Mouse (Mus musculus) midbrain, postnatal 0 days (tissue): ENCODE measurements around the gene Celsr1. TPM values are rescaled to one million over a fixed set of nuclear protein-coding genes. Genes with fewer than 3 reads are reported as not detected.

Experiments used
- ATAC-seq: fragments of 200-750 bp; cut with Nextera tagmentation; 2 replicates; pipeline ENCODE4 v1.8.0; 2017; ENCODE audit warnings: moderate number of reproducible peaks, mild to moderate bottlenecking, moderate TSS enrichment, moderate library complexity; ENCODE audit not compliant: low FRiP score
- DNase-seq: peaks from one replicate; pipeline ENCODE4 v3.0.0-alpha.2; 2015; ENCODE audit warnings: low spot score
- H3K27ac ChIP-seq: fragments of 300-500 bp; sonication (generic); 2 replicates; pipeline ENCODE4 v1.5.1; 2014; ENCODE audit warnings: low read depth, mild to moderate bottlenecking, low read length, mixed read lengths
- H3K27me3 ChIP-seq: fragments of 300-500 bp; sonication (generic); 2 replicates; pipeline ENCODE4 v1.6.1; 2014; ENCODE audit warnings: low read length, control low read depth, mixed read lengths; ENCODE audit not compliant: insufficient read depth
- H3K36me3 ChIP-seq: fragments of 300-500 bp; sonication (generic); 2 replicates; pipeline ENCODE4 v1.6.1; 2014; ENCODE audit warnings: low read length, control low read depth, mixed read lengths; ENCODE audit not compliant: insufficient read depth
- H3K4me1 ChIP-seq: fragments of 300-500 bp; sonication (generic); 2 replicates; pipeline ENCODE4 v1.6.1; 2014; ENCODE audit warnings: mild to moderate bottlenecking, control low read depth, antibody characterized with exemption, low read length, mixed read lengths; ENCODE audit not compliant: insufficient read depth
- H3K4me2 ChIP-seq: fragments of 300-500 bp; sonication (generic); 2 replicates; pipeline ENCODE4 v1.6.1; 2014; ENCODE audit warnings: low read depth, mild to moderate bottlenecking, low read length, mixed read lengths; ENCODE audit not compliant: poor library complexity, severe bottlenecking
- H3K4me3 ChIP-seq: fragments of 300-500 bp; sonication (generic); 2 replicates; pipeline ENCODE4 v1.5.1; 2014; ENCODE audit warnings: low read depth, mild to moderate bottlenecking, low read length, moderate library complexity
- H3K9ac ChIP-seq: fragments of 300-500 bp; sonication (generic); replicated peaks from 2 replicates; pipeline ENCODE4 v1.6.1; 2014; ENCODE audit warnings: mild to moderate bottlenecking, low read length, moderate library complexity, mixed read lengths; ENCODE audit not compliant: poor library complexity, severe bottlenecking
- H3K9me3 ChIP-seq: fragments of 300-500 bp; sonication (generic); 2 replicates; pipeline ENCODE4 v1.6.1; 2016; ENCODE audit warnings: low read length, control low read depth
- CTCF ChIP-seq: IDR thresholded peaks from 2 replicates; pipeline ENCODE4 v1.5.1; 2016; ENCODE audit warnings: antibody characterized with exemption, mild to moderate bottlenecking
- WGBS: fragments of 180-500 bp; shearing (Covaris S2); extraction: QIAGEN DNeasy Blood & Tissue Kit; methylation state at CpG from one replicate; pipeline ENCODE4 v1.1.7; 2014; 5-methylcytosine and 5-hydroxymethylcytosine counted together
- polyA plus RNA-seq: library from polyadenylated mRNA; unstranded; fragments of >200 nt; fragmentation: Nextera tagmentation; extraction: Ambion mirVana; gene quantifications from 2 replicates; pipeline ENCODE4 v1.2.1, GENCODE M21; 2015
- total RNA-seq: library from RNA; depleted of rRNA; stranded (reverse); fragments of >200 nt; gene quantifications from 2 replicates; pipeline ENCODE4 v1.2.3, GENCODE M21; 2014

Celsr1 gene
- total and polyA plus RNA-seq, 2 experiments from 2014 or later: 0.79 to 15.0 TPM

DNA sequence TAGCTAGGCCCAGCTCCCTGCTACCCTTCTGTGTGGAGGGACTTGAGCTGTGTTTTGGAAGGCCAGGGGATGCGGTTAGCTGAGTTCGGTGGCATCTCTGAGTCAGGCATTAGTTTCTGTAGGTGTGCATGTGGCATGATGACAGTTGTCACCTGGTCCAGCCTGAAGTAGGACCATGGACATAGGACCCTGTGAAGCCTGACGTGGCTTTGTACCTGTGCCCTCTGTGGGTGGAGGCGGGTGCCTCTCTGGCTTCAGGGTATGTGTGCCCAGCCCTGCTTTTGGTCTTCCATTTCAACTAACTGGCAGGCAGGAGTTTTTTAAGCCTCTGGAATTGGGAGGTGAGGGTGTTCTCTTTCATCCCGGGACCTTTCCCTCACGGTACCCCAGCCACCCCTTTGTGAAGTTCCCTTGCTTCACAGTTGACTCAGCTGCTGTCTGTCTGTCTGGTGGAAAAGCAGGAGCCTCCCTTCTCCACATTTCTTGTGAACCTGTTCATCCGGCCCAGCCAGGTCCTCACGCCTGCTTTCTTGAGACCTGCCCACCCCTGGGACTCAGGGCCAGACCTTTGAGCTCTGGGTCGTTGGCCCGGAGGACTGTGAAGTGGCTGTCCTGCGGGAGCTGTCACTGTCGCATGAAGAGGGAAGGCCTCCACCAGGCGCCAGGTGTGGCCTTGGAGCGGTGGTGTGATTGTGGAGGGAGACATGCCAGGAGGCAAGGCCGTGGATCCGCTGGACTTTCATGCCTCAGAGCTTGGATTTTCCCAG is 40.8 kb upstream of the Celsr1 start:
- no peak overlapping the region for H3K9ac ChIP-seq
- H3K4me2 ChIP-seq: no peak overlapping the region
- no peaks in the 10 kb centered on the region for H3K27me3 ChIP-seq
- ATAC-seq (no peak), DNase-seq (no peak)
- peaks cover 2% of the 10 kb centered on the region; the same call in 1 of the 2 replicates for H3K4me1 ChIP-seq
- WGBS: 92% methylated on average over 16 of the region's 16 CpGs
- H3K9me3 ChIP-seq: no peaks in the 10 kb centered on the region
- no peak for TF ChIP-seq CTCF
- no peak overlapping the region for H3K4me3 ChIP-seq
- no peaks in the 10 kb centered on the region for H3K36me3 ChIP-seq
- no peak overlapping the region for H3K27ac ChIP-seq

- ATAC-seq: no peak
- no peaks in the 10 kb centered on the region for H3K9me3 ChIP-seq
- H3K27ac ChIP-seq: peak overlapping the region; percentile 27; the same call in 1 of the 2 replicates
- H3K9ac ChIP-seq: no peak overlapping the region
- no peak overlapping the region for H3K4me3 ChIP-seq
- TF ChIP-seq CTCF: no peak
- DNase-seq: no peak
- H3K4me2 ChIP-seq: no peak overlapping the region
- H3K27me3 ChIP-seq: no peaks in the 10 kb centered on the region
- H3K4me1 ChIP-seq: no peaks in the 10 kb centered on the region; the same call in 1 of the 2 replicates
- WGBS: 64% methylated on average over 1 of the region's 1 CpGs
- H3K36me3 ChIP-seq: no peaks in the 10 kb centered on the region
These were observed 37.6 kb upstream of the Celsr1 start for GRCm38 (mm10) chr15:86071166-86071565.

- no peak for TF ChIP-seq CTCF
These were observed 36.8 kb upstream of the Celsr1 start for GRCm38 (mm10) chr15:86070368-86070767.

DNA sequence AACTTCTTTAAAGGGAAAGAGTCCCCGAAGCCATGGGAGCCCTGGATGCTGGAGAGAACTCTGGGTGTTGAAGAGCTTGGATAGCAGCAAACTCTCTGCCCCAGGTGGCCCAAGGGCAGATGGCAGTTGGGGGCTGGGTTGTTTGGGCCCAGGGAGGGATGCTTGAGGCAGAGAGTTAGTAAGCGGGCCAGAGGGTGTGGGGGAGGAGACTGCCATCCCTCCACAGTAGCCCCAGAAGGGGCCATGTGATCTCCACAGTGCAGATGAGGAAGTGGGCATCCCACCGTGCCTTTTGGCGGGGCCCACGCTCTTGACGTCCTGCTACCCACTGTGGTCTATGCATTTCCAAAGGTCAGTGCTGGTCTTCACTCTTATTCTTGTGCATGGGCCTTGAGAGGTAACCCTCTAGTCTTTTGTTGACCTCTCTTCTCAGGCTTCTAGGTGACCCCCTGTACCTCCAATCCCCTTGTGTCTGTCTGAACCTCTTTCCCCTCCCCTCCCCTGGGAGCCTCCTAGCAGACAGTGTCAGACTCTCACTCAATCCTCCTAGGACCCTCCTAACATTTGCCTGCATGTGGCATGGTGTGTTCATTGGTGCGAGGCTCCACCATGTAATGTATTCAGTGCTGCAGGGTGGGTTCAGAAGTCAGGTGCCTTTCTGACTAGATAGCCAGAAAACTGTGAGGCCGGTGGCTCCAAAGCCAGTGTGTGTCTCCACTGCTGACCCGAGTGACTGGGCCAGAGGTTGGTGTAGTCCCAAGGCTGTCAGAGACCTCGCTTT is 35.6 kb upstream of the Celsr1 start:
- no peaks in the 10 kb centered on the region for H3K36me3 ChIP-seq
- no peak overlapping the region for H3K4me3 ChIP-seq

More at GRCm38 (mm10) chr15:86070368-86070767, 36.8 kb upstream of the Celsr1 start:
- no peak overlapping the region for H3K4me3 ChIP-seq
- ATAC-seq (no peak), DNase-seq (peak; percentile 32)
- H3K27ac ChIP-seq: peak overlapping the region; percentile 40; the same call in 1 of the 2 replicates
- no peaks in the 10 kb centered on the region for H3K9me3 ChIP-seq
- no peak overlapping the region for H3K4me2 ChIP-seq
- no peaks in the 10 kb centered on the region for H3K27me3 ChIP-seq
- H3K36me3 ChIP-seq: no peaks in the 10 kb centered on the region
- no peaks in the 10 kb centered on the region; the same call in 1 of the 2 replicates for H3K4me1 ChIP-seq
- WGBS: 42% methylated on average over 11 of the region's 11 CpGs
- H3K9ac ChIP-seq: no peak overlapping the region

DNA sequence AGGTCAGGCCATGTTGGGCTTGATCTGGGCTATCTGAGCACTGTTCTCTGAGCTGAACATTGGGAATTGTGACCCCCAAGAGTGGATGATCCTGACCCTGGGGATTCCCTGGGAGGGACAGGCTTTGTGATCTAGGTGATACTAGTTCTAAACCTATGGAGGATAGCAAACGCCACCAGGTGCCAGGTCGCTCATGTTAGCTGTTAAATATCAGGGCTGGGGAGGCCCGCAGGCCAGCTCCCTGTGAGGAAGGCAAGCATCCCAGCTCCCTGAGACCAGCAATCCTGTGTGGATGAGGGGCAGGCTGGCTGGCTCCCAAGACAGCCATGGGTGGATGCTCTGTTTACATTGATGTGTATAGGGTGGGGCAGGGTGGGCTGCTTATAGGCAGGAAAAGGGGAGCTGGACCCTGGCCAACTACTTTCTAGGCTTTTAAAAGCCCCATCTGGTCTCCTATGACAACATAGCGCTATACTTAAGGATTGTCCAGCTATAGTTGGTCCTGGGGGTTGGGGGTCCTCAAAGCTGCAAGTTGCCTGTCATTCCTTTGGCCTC is 34.4 kb upstream of the Celsr1 start:
- no peak for TF ChIP-seq CTCF
- Histone ChIP-seq H3K36me3 (no peaks in the 10 kb centered on the region), H3K27me3 (no peaks in the 10 kb centered on the region), H3K4me1 (no peaks in the 10 kb centered on the region; the same call in 1 of the 2 replicates), H3K4me2 (no peak overlapping the region), H3K27ac (no peak overlapping the region), H3K4me3 (no peak overlapping the region), H3K9me3 (no peaks in the 10 kb centered on the region), H3K9ac (no peak overlapping the region)
- no peak for DNase-seq
- WGBS: 84% methylated on average over 4 of the region's 4 CpGs
- no peak for ATAC-seq

More for the DNA sequence above, 35.6 kb upstream of the Celsr1 start:
- DNase-seq: no peak
- H3K4me1 ChIP-seq: no peaks in the 10 kb centered on the region; the same call in 1 of the 2 replicates
- H3K9ac ChIP-seq: no peak overlapping the region
- no peak for ATAC-seq
- H3K9me3 ChIP-seq: no peaks in the 10 kb centered on the region
- no peak overlapping the region for H3K4me2 ChIP-seq
- no peak for TF ChIP-seq CTCF
- 69% methylated on average over 10 of the region's 10 CpGs for WGBS
- H3K27me3 ChIP-seq: no peaks in the 10 kb centered on the region
- peak overlapping the region; percentile 6; the same call in 1 of the 2 replicates for H3K27ac ChIP-seq
